Mouse (Mus musculus): ENCODE data around the gene Auts2.

Auts2 gene

GRCm38 (mm10) chr5:131486527-131486926 is 1056.6 kb downstream of the Auts2 start:
- no peak for DNase-seq

- no peak for DNase-seq
Observed at GRCm38 (mm10) chr5:131475278-131475677, 1067.9 kb downstream of the Auts2 start.

GRCm38 (mm10) chr5:131468609-131469008 is 1074.5 kb downstream of the Auts2 start:
- no peak for DNase-seq

- no peak for DNase-seq
Observed at GRCm38 (mm10) chr5:131466131-131466530, 1077.0 kb downstream of the Auts2 start.

- DNase-seq, result no peak
Observed at GRCm38 (mm10) chr5:131463402-131463801, 1079.7 kb downstream of the Auts2 start.

- no peak for DNase-seq
Observed at GRCm38 (mm10) chr5:131459951-131460350, 1083.2 kb downstream of the Auts2 start.

GRCm38 (mm10) chr5:131459549-131459948 is 1083.6 kb downstream of the Auts2 start:
- DNase-seq, result no peak

- DNase-seq, result no peak
Observed at GRCm38 (mm10) chr5:131458700-131459099, 1084.4 kb downstream of the Auts2 start.

GRCm38 (mm10) chr5:131457999-131458398 is 1085.1 kb downstream of the Auts2 start:
- DNase-seq, result no peak

GRCm38 (mm10) chr5:131449181-131449868 is 1093.8 kb downstream of the Auts2 start:
- no peak for DNase-seq

- DNase-seq, result no peak
Observed at GRCm38 (mm10) chr5:131435239-131435876, 1107.8 kb downstream of the Auts2 start.

GRCm38 (mm10) chr5:131433291-131433690 is 1109.9 kb downstream of the Auts2 start:
- DNase-seq, result no peak

GRCm38 (mm10) chr5:131431896-131432295 is 1111.2 kb downstream of the Auts2 start:
- no peak for DNase-seq

- peak; percentile 68 for DNase-seq
Observed at GRCm38 (mm10) chr5:131430109-131430508, 1113.0 kb downstream of the Auts2 start.

- no peak for DNase-seq
Observed at GRCm38 (mm10) chr5:131429563-131429962, 1113.6 kb downstream of the Auts2 start.

GRCm38 (mm10) chr5:131427734-131428413 is 1115.3 kb downstream of the Auts2 start:
- DNase-seq, result peak; percentile 79

- DNase-seq, result no peak
Observed at GRCm38 (mm10) chr5:131422737-131423136, 1120.4 kb downstream of the Auts2 start.

- no peak for DNase-seq
Observed at GRCm38 (mm10) chr5:131420406-131420805, 1122.7 kb downstream of the Auts2 start.

GRCm38 (mm10) chr5:131415902-131416545 is 1127.1 kb downstream of the Auts2 start:
- DNase-seq, result no peak

- no peak for DNase-seq
Observed at GRCm38 (mm10) chr5:131398250-131398649, 1144.9 kb downstream of the Auts2 start.

- DNase-seq, result no peak
Observed at GRCm38 (mm10) chr5:131395756-131396155, 1147.4 kb downstream of the Auts2 start.

Data from lung, postnatal 14 days (tissue).